Mouse (Mus musculus) ovary, postnatal 14 days (tissue): ENCODE data around the gene Lysmd2.
"Not testable (repeated sequence)": the region's sequence is repeated elsewhere in the genome, so short reads cannot be mapped to it uniquely, and the experiment has no call there.

Source experiments
- DNase-seq: peaks from one replicate; pipeline ENCODE4 v3.0.0; 2022; ENCODE audit warnings: low spot score

Lysmd2 gene

GRCm38 (mm10) chr9:75626308-75626604 lies 715 bp downstream of the Lysmd2 start:
- DNase-seq = no peak

GRCm38 (mm10) chr9:75630823-75631454 lies 5.4 kb downstream of the Lysmd2 start:
- no peak for DNase-seq

- no peak for DNase-seq
These were observed 6.6 kb downstream of the Lysmd2 start for GRCm38 (mm10) chr9:75632111-75632510.

- no peak for DNase-seq
These were observed 7.4 kb downstream of the Lysmd2 start for GRCm38 (mm10) chr9:75632902-75633301.

- DNase-seq = no peak
These were observed 8.1 kb downstream of the Lysmd2 start for GRCm38 (mm10) chr9:75633603-75634002.

GRCm38 (mm10) chr9:75634226-75634625 lies 8.7 kb downstream of the Lysmd2 start:
- DNase-seq = no peak

- DNase-seq = no peak
These were observed 19.9 kb downstream of the Lysmd2 start for GRCm38 (mm10) chr9:75645405-75645804.

- no peak for DNase-seq
These were observed 28.7 kb downstream of the Lysmd2 start for GRCm38 (mm10) chr9:75653981-75654911.

- not testable (repeated sequence) for DNase-seq
These were observed 30.9 kb downstream of the Lysmd2 start for GRCm38 (mm10) chr9:75656456-75656855.

- no peak for DNase-seq
These were observed 35.4 kb downstream of the Lysmd2 start for GRCm38 (mm10) chr9:75660917-75661316.

- DNase-seq = no peak
These were observed 39.8 kb downstream of the Lysmd2 start for GRCm38 (mm10) chr9:75665364-75665763.

- no peak for DNase-seq
These were observed 41.1 kb downstream of the Lysmd2 start for GRCm38 (mm10) chr9:75666612-75667011.

- no peak for DNase-seq
These were observed 47.2 kb downstream of the Lysmd2 start for GRCm38 (mm10) chr9:75672769-75673168.

GRCm38 (mm10) chr9:75676226-75676625 lies 50.7 kb downstream of the Lysmd2 start:
- DNase-seq = no peak

- DNase-seq = no peak
These were observed 52.8 kb downstream of the Lysmd2 start for GRCm38 (mm10) chr9:75678341-75678740.

- DNase-seq = no peak
These were observed 54.1 kb downstream of the Lysmd2 start for GRCm38 (mm10) chr9:75679629-75680028.

GRCm38 (mm10) chr9:75680606-75681005 lies 55.1 kb downstream of the Lysmd2 start:
- no peak for DNase-seq

GRCm38 (mm10) chr9:75683426-75684191 lies 58.1 kb downstream of the Lysmd2 start, which contains the start of gene Scg3:
Gene Scg3 (minus strand): TSS chr9:75684056.
- DNase-seq = peak; percentile 73

GRCm38 (mm10) chr9:75684292-75684691 lies 58.8 kb downstream of the Lysmd2 start:
- no peak for DNase-seq

GRCm38 (mm10) chr9:75684772-75685171 lies 59.2 kb downstream of the Lysmd2 start:
- no peak for DNase-seq
